Mouse (Mus musculus) gastrocnemius, postnatal 4 days (tissue): Measurements from ENCODE around the gene Pdgfra. TPM values are rescaled to one million over a fixed set of nuclear protein-coding genes. Genes with fewer than 3 reads are reported as not detected.

ENCODE experiments used
- DNase-seq, 2 experiments: peaks; one replicate each; pipeline ENCODE4 v3.0.0; 2021 to 2022; ENCODE audit warnings: low spot score in 2 of 2, mixed read lengths in 2 of 2
- total RNA-seq, 2 experiments: library from RNA; stranded (reverse); gene quantifications; 2 replicates each; pipeline ENCODE4 v1.2.3; 2021

The Pdgfra gene
- total RNA-seq, 2 experiments from 2014 or later = 72.4 to 77.3 TPM

DNA sequence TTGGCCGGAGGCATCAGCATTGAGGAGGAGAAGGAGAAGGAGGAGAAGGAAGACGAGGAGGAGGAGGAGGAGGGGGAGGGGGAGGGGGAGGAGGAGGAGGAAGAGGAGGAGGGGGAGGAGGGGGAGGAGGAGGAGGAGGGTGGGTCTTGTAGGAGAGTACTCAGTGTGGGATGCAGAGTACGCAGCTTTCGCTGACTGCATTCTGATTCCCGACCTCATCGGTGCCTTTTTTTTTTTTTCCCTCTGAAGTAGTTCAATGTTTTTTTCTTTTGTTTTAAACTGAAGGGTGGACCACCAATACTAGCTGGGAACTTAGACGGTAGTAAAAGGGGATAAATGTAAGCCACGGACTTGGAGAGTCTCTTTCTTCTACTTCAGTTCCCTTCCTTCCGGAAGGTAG, 3.2 kb downstream of the Pdgfra start:
- DNase-seq = no peak

DNA sequence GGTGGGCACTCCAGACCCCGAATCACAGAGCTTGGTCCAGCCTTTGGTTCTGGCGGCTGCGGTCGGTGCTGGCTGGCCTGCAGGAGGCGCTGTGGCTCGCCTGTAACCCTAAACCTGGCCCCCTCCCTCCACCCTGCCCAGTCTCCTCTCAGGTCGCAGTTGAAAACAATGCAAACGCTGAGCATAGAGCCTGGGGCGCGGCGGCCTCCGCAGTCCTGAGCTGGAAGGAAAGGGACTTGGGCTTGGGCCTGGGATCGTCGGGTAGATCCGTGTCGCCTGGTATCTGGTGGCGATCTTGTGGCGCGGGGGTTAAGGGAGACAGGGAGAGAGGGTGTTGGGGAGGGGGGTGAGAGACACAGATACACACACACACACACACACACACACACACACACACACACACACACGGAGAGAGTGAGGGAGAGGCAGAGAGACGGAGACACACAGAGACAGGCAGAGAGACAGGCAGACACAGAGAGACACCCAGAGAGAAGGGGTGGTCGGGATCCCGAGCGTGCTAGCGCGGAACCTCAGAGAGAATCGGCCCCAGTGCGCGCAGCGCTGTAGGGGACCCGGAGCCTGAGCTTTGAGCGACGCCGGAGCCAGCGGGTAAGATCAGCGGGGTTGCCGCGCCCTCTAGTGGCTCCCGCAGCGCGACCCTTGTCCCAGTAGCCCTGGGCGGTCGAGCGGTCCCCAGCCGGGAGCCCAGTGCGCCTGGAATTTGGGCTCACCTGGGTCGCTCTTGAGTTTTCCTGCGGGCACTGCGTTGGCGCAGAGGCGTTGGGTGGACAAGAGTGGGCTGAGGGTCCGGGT, 3.9 kb downstream of the Pdgfra start:
- peak; percentile 80 to 89 for DNase-seq

DNA sequence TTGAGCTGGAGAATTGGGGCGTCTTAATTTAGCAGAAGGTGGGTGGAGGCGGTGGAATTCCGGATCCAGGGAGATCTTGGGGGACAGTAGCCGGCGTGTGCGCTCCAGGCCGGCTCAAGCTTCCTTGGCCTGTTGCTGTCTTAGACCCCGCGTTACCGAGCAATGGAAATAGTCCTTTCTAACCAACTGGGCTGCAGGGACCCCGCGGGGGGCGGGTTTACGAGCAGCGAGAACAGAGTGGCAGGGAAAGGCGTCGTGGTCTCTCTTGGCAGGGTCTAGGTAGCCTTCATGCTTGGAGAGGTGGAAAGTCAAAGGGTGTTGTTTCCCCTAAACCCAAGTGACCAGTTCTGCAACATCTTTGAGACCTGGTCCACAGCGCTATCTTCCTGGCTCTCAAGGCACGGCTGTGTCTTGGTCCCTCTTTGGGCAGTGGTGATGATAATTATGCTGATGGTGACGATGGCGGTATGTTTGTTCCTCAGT, 4.5 kb downstream of the Pdgfra start:
- peak in 1 of 2 experiments; percentile 42 for DNase-seq

DNA sequence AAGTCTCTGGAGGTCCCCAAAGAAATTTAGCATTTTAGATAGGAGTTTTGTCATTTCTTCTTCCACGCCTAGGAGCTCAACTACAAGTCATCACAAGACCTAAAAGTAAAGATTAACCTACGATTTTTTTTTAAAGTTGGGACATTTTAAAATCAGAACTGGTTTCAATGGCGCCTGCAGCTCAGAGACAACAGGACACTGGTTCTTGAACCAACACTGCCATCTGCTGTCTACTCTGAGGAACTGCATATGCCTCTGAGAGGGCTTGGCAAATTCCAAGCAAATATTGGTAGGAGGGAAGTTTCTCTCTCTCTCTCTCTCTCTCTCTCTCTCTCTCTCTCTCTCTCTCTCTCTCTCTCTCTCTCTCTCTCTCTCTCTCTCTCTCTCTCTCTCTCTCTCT, 4.9 kb downstream of the Pdgfra start:
- DNase-seq = peak in 1 of 2 experiments; percentile 42

DNA sequence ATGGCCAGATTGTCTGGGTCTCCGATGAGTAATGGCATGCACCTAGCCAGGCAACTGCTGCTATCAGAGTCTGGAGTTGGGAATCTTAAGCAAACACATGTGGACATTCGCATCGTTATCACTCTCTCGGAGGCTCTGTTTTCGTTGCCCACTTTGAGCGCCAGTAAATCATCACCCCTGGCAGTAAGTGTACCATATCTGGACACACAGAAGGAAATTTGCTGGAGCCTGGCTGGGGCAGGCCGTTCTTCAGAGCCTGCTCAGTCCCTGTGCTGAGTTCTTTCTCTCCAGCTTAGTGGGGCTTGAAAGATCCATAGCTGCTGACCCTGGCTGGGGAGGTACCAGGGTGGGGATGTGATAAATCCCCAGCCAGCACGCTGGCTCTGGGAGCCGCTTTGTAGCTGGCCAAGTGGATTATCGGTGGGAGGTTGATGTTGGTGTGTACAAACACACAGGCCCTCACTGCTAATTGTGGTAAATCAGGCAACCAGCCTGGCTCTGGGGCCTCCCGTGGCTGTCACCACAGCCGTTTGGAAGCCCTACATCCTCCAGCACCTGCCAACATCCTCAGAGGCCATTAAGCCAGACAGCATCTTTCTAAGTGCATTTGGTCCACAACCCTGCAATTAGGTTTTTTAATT, 8.6 kb downstream of the Pdgfra start:
- no peak for DNase-seq

DNA sequence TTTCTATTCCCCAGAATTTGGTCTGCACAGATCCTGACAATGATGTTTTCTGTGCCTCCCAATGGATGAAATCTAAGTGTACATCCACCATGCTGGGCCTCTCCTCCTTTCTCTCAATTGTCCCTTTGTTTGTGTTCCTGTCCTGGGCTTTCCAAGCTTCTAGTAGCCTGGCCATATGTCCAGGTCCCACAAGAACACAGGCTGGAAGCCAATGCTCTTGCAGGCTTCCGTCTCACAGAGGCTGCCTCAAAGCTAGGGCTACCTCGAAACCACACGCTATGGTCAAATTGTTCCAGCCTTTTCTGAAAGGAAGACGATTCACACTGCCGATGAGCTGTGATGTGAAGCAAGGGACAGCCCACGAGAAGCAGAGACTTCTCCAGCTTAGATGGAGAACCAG, 9.5 kb downstream of the Pdgfra start:
- DNase-seq = no peak

DNA sequence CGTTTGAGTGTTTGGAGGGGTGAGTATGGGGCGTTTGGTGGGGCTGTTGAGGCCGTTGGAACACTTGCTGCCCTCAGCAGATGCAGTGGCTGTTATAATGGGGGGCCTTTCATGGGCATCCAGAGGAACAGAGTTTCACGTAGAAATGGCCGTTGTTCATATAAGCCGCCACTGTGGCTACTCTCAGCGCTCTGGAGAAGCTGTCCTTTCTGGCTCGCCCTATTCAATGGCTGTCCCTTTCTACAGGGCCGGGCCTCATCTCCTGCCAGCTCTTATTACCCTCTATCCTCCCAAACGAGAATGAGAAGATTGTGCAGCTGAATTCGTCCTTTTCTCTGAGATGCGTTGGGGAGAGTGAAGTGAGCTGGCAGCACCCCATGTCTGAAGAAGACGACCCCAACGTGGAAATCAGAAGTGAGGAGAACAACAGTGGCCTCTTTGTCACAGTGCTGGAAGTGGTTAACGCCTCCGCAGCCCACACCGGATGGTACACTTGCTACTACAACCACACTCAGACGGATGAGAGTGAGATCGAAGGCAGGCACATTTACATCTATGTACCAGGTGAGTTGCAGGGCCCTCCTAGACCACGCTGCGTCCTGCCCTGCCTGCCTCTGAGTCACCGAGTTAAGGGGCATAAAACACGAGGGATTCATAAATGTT, 11.3 kb downstream of the Pdgfra start:
- DNase-seq = no peak

DNA sequence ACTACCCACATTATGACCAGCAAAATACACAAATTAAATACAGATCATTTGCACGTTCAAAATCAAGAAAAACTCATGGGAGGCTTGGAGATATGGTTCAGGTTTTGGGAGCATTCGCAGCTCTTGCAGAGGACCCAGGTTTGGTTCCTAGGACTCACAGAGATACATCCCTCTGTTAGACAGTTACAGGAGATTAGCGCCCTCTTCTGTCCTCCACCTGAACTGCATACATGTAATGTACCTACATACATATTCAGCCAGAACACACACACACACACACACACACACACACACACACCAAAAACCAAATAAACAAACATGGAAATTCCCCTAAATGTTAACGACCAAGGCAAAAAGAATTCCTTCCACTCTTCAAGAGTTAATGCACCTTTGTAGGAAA, 12.6 kb downstream of the Pdgfra start:
- no peak for DNase-seq

- DNase-seq = no peak
Measured at GRCm38 (mm10) chr5:75169837-75170236, 17.7 kb downstream of the Pdgfra start.

GRCm38 (mm10) chr5:75171859-75172258, 19.8 kb downstream of the Pdgfra start:
- DNase-seq = no peak

- DNase-seq = no peak
Measured at GRCm38 (mm10) chr5:75179249-75179648, 27.2 kb downstream of the Pdgfra start.

- no peak for DNase-seq
Measured at GRCm38 (mm10) chr5:75179726-75180290, 27.7 kb downstream of the Pdgfra start.

- DNase-seq = no peak
Measured at GRCm38 (mm10) chr5:75183653-75184052, 31.6 kb downstream of the Pdgfra start.

DNA sequence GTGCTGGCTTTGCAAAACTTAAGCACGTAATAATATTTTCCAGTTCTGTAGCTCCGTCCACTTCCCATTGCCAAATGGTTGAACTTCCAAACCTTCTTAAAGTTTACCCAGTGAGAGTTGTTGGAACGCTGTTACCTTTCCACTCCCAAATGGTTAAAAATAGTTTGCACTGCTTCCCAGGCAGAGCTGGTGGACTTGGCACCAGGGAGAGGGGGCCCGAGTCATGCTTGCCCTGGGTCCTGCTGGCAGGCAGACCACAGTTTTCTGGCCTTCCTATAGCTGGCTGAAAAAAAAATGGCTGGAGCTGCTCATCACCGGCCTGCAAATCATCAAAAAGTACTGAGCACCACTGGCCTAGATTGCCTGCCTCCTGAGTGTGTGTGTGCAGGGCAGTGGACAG, 32.0 kb downstream of the Pdgfra start:
- DNase-seq = no peak

DNA sequence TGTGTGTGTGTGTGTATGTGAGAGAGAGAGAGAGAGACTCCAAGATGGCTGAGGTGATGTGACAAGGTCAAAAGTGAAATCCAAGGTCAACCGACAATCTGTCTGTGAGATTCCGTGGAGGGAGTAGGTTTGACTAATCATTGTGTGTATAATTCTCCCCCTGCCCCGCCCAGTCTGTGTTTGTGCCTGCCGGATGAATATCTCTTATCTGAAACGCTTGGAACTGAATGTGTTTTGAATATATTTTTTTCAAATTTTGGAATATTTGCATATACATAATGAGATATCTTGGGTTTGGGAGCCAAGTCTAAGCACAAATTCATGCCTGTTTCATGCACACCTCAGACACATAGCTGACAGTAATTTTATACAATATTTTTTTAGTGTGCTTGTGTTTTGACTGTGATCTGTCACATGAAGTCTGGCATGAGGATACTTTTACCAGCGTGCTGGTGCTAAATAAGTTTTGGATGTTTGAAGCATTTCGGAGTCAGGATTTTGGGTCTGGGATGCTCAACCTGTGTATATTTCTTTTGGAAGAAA, 32.7 kb downstream of the Pdgfra start:
- no peak for DNase-seq

DNA sequence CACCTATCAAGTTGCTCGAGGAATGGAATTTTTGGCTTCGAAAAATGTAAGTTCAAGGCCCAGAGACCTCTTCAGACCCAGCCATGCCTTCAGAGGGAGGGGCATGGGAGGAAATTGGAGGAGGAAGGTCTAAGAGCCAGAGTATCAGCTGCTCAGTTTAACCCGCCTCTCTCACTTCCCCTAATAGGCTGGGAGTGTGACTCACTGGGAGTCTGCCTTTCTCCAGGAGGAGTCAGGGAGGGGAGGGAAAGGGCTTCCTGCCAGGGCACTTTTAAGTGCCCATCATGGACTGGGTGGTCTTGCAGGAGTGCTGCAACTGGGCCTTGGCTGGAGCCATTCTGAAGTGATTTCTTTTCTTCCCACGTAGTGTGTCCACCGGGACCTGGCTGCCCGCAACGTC, 33.5 kb downstream of the Pdgfra start:
- no peak for DNase-seq

GRCm38 (mm10) chr5:75189319-75189987, 37.4 kb downstream of the Pdgfra start:
- no peak for DNase-seq

GRCm38 (mm10) chr5:75193107-75193506, 41.0 kb downstream of the Pdgfra start:
- DNase-seq = no peak

DNA sequence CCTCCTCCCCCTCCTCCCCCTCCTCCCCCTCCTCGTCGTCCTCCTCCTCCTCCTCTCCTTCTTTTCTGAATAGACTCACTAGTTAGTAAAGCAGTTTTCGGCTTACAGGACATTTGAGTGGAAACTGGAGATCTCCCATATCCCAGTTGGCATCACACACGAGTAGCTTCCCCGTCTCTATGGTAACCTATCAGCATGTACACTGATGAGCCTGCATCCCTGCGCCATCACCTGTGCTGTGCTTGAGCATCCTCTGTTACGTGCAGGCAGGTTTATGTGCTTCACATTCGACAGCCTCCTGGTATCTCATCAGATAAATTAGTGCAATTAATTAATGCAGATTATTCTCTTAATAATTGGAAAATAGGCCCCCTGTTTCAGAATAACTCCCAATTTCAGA, 46.3 kb downstream of the Pdgfra start:
- DNase-seq = no peak

DNA sequence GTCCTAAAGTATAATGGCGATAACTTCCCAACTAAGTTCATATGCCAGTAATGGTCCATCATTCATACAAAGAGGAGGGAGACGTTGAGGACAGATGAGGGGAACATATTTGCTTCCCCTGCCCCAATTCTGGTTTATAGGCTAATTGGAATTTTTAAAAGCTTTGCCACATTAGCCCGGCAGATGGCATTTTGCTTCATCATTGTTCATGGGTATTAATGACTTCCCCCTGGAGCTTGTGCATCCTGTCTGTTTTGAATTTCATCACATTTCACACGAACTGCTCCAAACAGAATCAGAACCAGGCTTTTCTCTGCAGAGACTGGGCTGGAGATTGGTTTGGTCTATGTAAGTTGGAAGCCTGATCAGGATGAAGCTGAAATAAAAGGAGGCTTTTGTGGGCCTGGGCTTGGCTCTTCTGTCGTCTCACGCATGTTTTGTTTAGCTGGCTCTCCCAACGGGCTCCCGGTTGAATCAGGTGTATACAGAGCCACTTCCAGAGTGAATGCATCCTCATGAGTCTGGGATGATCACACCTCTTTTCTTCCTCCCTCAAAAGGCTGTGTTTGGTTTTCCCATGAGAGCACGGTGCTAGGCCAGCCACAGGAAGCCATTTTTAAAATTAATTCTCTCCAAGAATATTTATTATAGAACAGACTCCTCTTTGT, 47.7 kb downstream of the Pdgfra start:
- DNase-seq = no peak
